ENCODE assay signal across 1 mouse cellular context in the genomic region with DNA sequence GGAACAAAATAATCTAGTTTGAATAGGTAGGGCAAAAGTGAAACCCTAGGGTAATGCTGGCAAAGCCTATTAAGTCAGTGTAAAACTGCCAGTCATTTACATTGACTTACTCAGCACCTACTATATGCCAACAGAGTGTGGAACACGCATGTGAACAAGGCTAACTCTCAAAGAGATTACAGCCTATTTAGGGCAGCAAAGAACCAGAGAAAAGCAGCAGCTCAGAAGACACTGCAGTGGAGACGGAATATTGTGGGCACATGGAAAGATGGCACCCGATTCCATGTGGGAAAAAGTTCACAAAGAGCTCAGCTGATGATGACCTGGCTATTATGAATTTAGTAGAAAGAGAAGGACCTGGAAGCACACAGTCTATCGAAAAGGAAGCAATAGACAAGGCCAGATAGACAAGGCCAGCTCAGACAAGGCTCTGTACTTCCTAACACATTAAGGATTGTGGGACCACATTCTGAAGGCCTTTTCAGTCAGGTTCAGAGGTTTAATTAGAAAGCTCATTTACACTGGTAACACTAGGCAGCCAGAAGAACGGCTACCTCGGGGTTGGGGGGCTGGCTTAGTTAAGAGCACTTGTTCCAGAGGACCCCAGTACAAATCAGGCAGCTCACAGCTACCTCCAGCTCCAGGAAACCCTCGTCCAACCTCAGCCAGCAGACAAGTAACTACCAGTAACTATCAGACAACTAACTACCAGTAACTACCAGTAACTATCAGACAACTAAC.
TF ChIP-seq lines count a peak whose summit lies in the region.

No protein-coding gene starts in this region.

TF ChIP-seq in MEL, 35 proteins besides CTCF, POLR2A, EP300 and RAD21:
- TF ChIP-seq JUND (IDR thresholded peaks at IDR 0.05; ENCODE audit: low read depth, low read length), result no peak
- no peak for TF ChIP-seq GABPA (IDR thresholded peaks at IDR 0.05; ENCODE audit: low read depth, low read length)
TF ChIP-seq in MEL: peak in this region for 0.
